22 mouse cellular contexts compared by ENCODE assay signal in the genomic region with DNA sequence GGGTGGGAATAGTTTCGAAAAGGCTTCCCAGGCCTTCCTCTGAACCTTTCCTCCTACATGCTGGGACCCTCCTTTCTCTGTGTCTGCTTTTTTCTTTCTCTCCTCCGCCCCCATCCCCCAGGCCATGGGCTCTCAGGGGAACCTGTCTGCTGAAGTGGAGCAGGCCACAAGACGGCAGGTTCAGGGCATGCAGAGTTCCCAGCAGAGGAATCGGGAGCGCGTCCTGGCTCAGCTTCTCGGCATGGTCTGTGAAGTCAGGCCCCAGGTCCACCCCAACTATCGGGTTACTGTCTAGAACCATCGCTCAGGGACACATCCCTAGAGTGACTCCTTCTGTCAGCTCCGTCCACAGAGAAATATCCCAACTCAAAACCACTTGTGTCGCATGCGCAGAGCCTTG. TPM values are rescaled to one million over a fixed set of nuclear protein-coding genes. Genes with fewer than 3 reads are reported as not detected.
DNase-seq lines count a peak whose midpoint lies in the region; ATAC-seq and TF ChIP-seq lines count a peak whose summit lies in the region.
"Had no signal": no experiment of that assay in that cellular context is flagged by ENCODE, and none has a peak within 500 bp of the region (broad histone marks: within the 10 kb centered on the region; RNA-seq: fewer than 3 reads in every experiment).

No protein-coding gene starts in this region.

- no peaks in the 10 kb centered on the region for H3K27me3 ChIP-seq in forebrain, embryonic 13.5 days
- no peaks in the 10 kb centered on the region for H3K27me3 ChIP-seq in forebrain, embryonic 12.5 days
- H3K27me3 ChIP-seq in hindbrain, postnatal 0 days (ENCODE audit: insufficient read depth, low read length): no peaks in the 10 kb centered on the region
- H3K27me3 ChIP-seq in neural tube, embryonic 14.5 days (ENCODE audit: control insufficient read depth, insufficient read depth, low read length): no peaks in the 10 kb centered on the region
- H3K27me3 ChIP-seq: heart, embryonic 12.5 days; limb, embryonic 12.5 days had no signal

- H3K4me2 ChIP-seq in forebrain, embryonic 13.5 days: peak overlapping the region; percentile 85; the same call in 1 of the 2 replicates
- H3K4me2 ChIP-seq in forebrain, embryonic 12.5 days: no peak overlapping the region
- peak overlapping the region; percentile 87 for H3K4me2 ChIP-seq in hindbrain, postnatal 0 days (ENCODE audit: low read depth, low read length)
- peak overlapping the region; percentile 70 for H3K4me2 ChIP-seq in neural tube, embryonic 14.5 days (ENCODE audit: low read depth, low read length)
- H3K4me2 ChIP-seq: heart, embryonic 12.5 days; limb, embryonic 12.5 days had no signal

- intact Hi-C loops in left cerebral cortex, adult 2 months (cut with DNase I): loop anchor here (5.0 to 10.0 kb wide), 3 partner anchors 115 to 385 kb away; partner anchors contain the start of genes Csnk2b, Gpank1, Nelfe and Sapcd1

- no peak for ATAC-seq in forebrain, embryonic 13.5 days
- ATAC-seq in forebrain, embryonic 12.5 days (ENCODE audit: low FRiP score): no peak
- no peak for ATAC-seq in hindbrain, postnatal 0 days
- ATAC-seq in neural tube, embryonic 14.5 days (ENCODE audit: low read depth): no peak
- ATAC-seq in CD4-positive, CD25-positive, alpha-beta regulatory T cell, adult 4 months: no peak
- ATAC-seq: lung, postnatal 0 days had no signal

- H3K27ac ChIP-seq in forebrain, embryonic 13.5 days: no peak overlapping the region
- H3K27ac ChIP-seq in forebrain, embryonic 12.5 days: no peak overlapping the region
- H3K27ac ChIP-seq in left cerebral cortex, adult 2 months: peak overlapping the region; percentile 96
- 0 out of 2 replicates have a peak overlapping the region, but pooled peaks have one; percentile 98 for H3K27ac ChIP-seq in hindbrain, postnatal 0 days
- H3K27ac ChIP-seq in neural tube, embryonic 14.5 days (ENCODE audit: low read depth, low read length): no peak overlapping the region; the same call in 1 of the 2 replicates
- H3K27ac ChIP-seq: kidney, postnatal 0 days; limb, embryonic 12.5 days; liver, embryonic 14.5 days had no signal

- no peak for DNase-seq in left cerebral cortex, adult 2 months (ENCODE audit: extremely low spot score in 1 of 2, low spot score in 2 of 2)
- no peak for DNase-seq in left cerebral cortex, adult 8-10 months (ENCODE audit: low spot score in 2 of 2)
- no peak for DNase-seq in hindbrain, postnatal 0 days (ENCODE audit: low spot score)
- no peak for DNase-seq in gastrocnemius, adult 18-20 months (ENCODE audit: low spot score)
- DNase-seq: adrenal gland, postnatal 14 days; B cell, adult 2 months; kidney, adult 11 months had no signal

- no peak overlapping the region for H3K9ac ChIP-seq in forebrain, embryonic 13.5 days
- H3K9ac ChIP-seq in forebrain, embryonic 12.5 days: no peak overlapping the region
- H3K9ac ChIP-seq in hindbrain, postnatal 0 days (replicated peaks; ENCODE audit: low read length): peak overlapping the region; percentile 77; the same call in 1 of the 2 replicates
- peak overlapping the region; percentile 59; the same call in 1 of the 2 replicates for H3K9ac ChIP-seq in neural tube, embryonic 14.5 days (replicated peaks; ENCODE audit: low read depth, low read length)
- H3K9ac ChIP-seq: limb, embryonic 12.5 days; liver, embryonic 14.5 days had no signal

- TF ChIP-seq CTCF in left cerebral cortex, adult 2 months (IDR thresholded peaks at IDR 0.05): no peak
- no peak for TF ChIP-seq CTCF in hindbrain, postnatal 0 days (IDR thresholded peaks at IDR 0.05; ENCODE audit: low read depth)

- H3K36me3 ChIP-seq in forebrain, embryonic 13.5 days (ENCODE audit: poor library complexity, severe bottlenecking): peaks cover 11% of the 10 kb centered on the region
- 0 out of 2 replicates have a peak, but pooled peaks cover 9% of the 10 kb centered on the region for H3K36me3 ChIP-seq in forebrain, embryonic 12.5 days (replicated peaks)
- H3K36me3 ChIP-seq in hindbrain, postnatal 0 days (ENCODE audit: insufficient read depth, low read length): 0 out of 2 replicates have a peak, but pooled peaks cover 7% of the 10 kb centered on the region
- H3K36me3 ChIP-seq in neural tube, embryonic 14.5 days (ENCODE audit: control insufficient read depth, insufficient read depth, low read length): no peaks in the 10 kb centered on the region

- H3K9me3 ChIP-seq in forebrain, embryonic 13.5 days (replicated peaks): no peaks in the 10 kb centered on the region
- H3K9me3 ChIP-seq in forebrain, embryonic 12.5 days: no peaks in the 10 kb centered on the region
- H3K9me3 ChIP-seq in hindbrain, postnatal 0 days (ENCODE audit: low read length): no peaks in the 10 kb centered on the region
- no peaks in the 10 kb centered on the region for H3K9me3 ChIP-seq in neural tube, embryonic 14.5 days (ENCODE audit: control insufficient read depth, low read length)
- H3K9me3 ChIP-seq: heart, embryonic 12.5 days; limb, embryonic 12.5 days had no signal

- H3K4me3 ChIP-seq in forebrain, embryonic 13.5 days: no peak overlapping the region
- H3K4me3 ChIP-seq in forebrain, embryonic 12.5 days (replicated peaks): no peak overlapping the region
- H3K4me3 ChIP-seq in left cerebral cortex, adult 2 months: peak overlapping the region; percentile 68
- peak overlapping the region; percentile 54 for H3K4me3 ChIP-seq in hindbrain, postnatal 0 days (ENCODE audit: low read length)
- peak overlapping the region; percentile 49 for H3K4me3 ChIP-seq in neural tube, embryonic 14.5 days (ENCODE audit: low read depth, low read length)
- H3K4me3 ChIP-seq: erythroblast, embryonic 14.5 days; heart, embryonic 12.5 days; limb, embryonic 12.5 days; myocyte had no signal

- 91% methylated on average over 12 of the region's 12 CpGs for WGBS in forebrain, embryonic 13.5 days
- WGBS in forebrain, embryonic 12.5 days: 85% methylated on average over 12 of the region's 12 CpGs
- 86% methylated on average over 12 of the region's 12 CpGs for WGBS in hindbrain, postnatal 0 days
- 93% methylated on average over 12 of the region's 12 CpGs for WGBS in neural tube, embryonic 14.5 days

- H3K4me1 ChIP-seq in forebrain, embryonic 13.5 days: peaks cover 37% of the 10 kb centered on the region
- peaks cover 34% of the 10 kb centered on the region for H3K4me1 ChIP-seq in forebrain, embryonic 12.5 days
- H3K4me1 ChIP-seq in hindbrain, postnatal 0 days (ENCODE audit: insufficient read depth, low read length): peaks cover 5% of the 10 kb centered on the region; the same call in 1 of the 2 replicates
- H3K4me1 ChIP-seq in neural tube, embryonic 14.5 days (ENCODE audit: control insufficient read depth, insufficient read depth, low read length): peaks cover 23% of the 10 kb centered on the region

RNA-seq across cellular contexts. Expression of gene Nfkbil1, which starts 1.9 kb away (rescaled TPM):
- 10.5 and 11.2 TPM in 2 replicates for polyA plus RNA-seq in forebrain, embryonic 13.5 days (2015; fragmentation: Nextera tagmentation; extraction: Ambion mirVana)
- polyA plus RNA-seq in forebrain, embryonic 12.5 days (2016; fragmentation: Nextera tagmentation; extraction: Ambion mirVana): 11.0 and 12.9 TPM in 2 replicates
- total RNA-seq in left cerebral cortex, adult 2 months (2021): 10 to 100 TPM; 13.0 to 16.1 TPM
- 10 to 100 TPM; 14.1 to 18.8 (median 17.1) TPM for total RNA-seq in left cerebral cortex, adult 8-10 months (2022)
- 15.5 and 15.9 TPM in 2 replicates for total RNA-seq in hindbrain, postnatal 0 days (2014; rRNA removed)
- polyA plus RNA-seq in hindbrain, postnatal 0 days (2015; fragmentation: Nextera tagmentation; extraction: Ambion mirVana): 11.4 and 12.9 TPM in 2 replicates
- 3.4 and 4.3 TPM in 2 replicates for polyA plus RNA-seq in neural tube, embryonic 14.5 days (2014; fragmentation: Nextera tagmentation; extraction: Ambion mirVana)
- 1 to 10 TPM; 7.0 to 7.2 TPM for total RNA-seq in gastrocnemius, adult 18-20 months (2021)
- 1 to 10 TPM; 2.0 to 2.2 TPM for polyA plus RNA-seq in CD4-positive, CD25-positive, alpha-beta regulatory T cell, adult 4 months (2017; shearing (Covaris generic))

RNA-seq across cellular contexts. Expression of gene Ddx39b, which starts 4.0 kb away (rescaled TPM):
- polyA plus RNA-seq in forebrain, embryonic 13.5 days (2015; fragmentation: Nextera tagmentation; extraction: Ambion mirVana): 592 and 632 TPM in 2 replicates
- polyA plus RNA-seq in forebrain, embryonic 12.5 days (2016; fragmentation: Nextera tagmentation; extraction: Ambion mirVana): 614 and 623 TPM in 2 replicates
- total RNA-seq in left cerebral cortex, adult 2 months (2021): 100 to 1,000 TPM; 215 TPM
- total RNA-seq in left cerebral cortex, adult 8-10 months (2022): 100 to 1,000 TPM; 175 to 212 (median 200) TPM
- total RNA-seq in hindbrain, postnatal 0 days (2014; rRNA removed): 259 and 266 TPM in 2 replicates
- polyA plus RNA-seq in hindbrain, postnatal 0 days (2015; fragmentation: Nextera tagmentation; extraction: Ambion mirVana): 326 and 341 TPM in 2 replicates
- polyA plus RNA-seq in neural tube, embryonic 14.5 days (2014; fragmentation: Nextera tagmentation; extraction: Ambion mirVana): 373 and 383 TPM in 2 replicates
- 10 to 100 TPM; 83.5 to 83.8 TPM for total RNA-seq in gastrocnemius, adult 18-20 months (2021)
- 100 to 1,000 TPM; 255 to 357 TPM for polyA plus RNA-seq in CD4-positive, CD25-positive, alpha-beta regulatory T cell, adult 4 months (2017; shearing (Covaris generic))

RNA-seq across cellular contexts. Expression of gene Atp6v1g2, which starts 4.0 kb away (rescaled TPM):
- 20.8 and 24.3 TPM in 2 replicates for polyA plus RNA-seq in forebrain, embryonic 13.5 days (2015; fragmentation: Nextera tagmentation; extraction: Ambion mirVana)
- 16.2 and 17.3 TPM in 2 replicates for polyA plus RNA-seq in forebrain, embryonic 12.5 days (2016; fragmentation: Nextera tagmentation; extraction: Ambion mirVana)
- 100 to 1,000 TPM; 549 to 569 TPM for total RNA-seq in left cerebral cortex, adult 2 months (2021)
- total RNA-seq in left cerebral cortex, adult 8-10 months (2022): 100 to 1,000 TPM; 552 to 589 (median 575) TPM
- total RNA-seq in hindbrain, postnatal 0 days (2014; rRNA removed): 91.0 and 114 TPM in 2 replicates
- polyA plus RNA-seq in hindbrain, postnatal 0 days (2015; fragmentation: Nextera tagmentation; extraction: Ambion mirVana): 180 and 183 TPM in 2 replicates
- polyA plus RNA-seq in neural tube, embryonic 14.5 days (2014; fragmentation: Nextera tagmentation; extraction: Ambion mirVana): 118 and 154 TPM in 2 replicates
- 1 to 10 TPM; 1.1 to 1.8 TPM for total RNA-seq in gastrocnemius, adult 18-20 months (2021)
- polyA plus RNA-seq in CD4-positive, CD25-positive, alpha-beta regulatory T cell, adult 4 months (2017; shearing (Covaris generic)): 1 to 10 TPM; 6.3 to 8.2 TPM

RNA-seq across cellular contexts. Expression of gene Gm16181, which starts 16.9 kb away (rescaled TPM):
- 0.37 and 0.59 TPM in 2 replicates for polyA plus RNA-seq in forebrain, embryonic 13.5 days (2015; fragmentation: Nextera tagmentation; extraction: Ambion mirVana)
- polyA plus RNA-seq in forebrain, embryonic 12.5 days (2016; fragmentation: Nextera tagmentation; extraction: Ambion mirVana): 0.41 TPM in 2 replicates
- not detected for total RNA-seq in left cerebral cortex, adult 2 months (2021)
- total RNA-seq in left cerebral cortex, adult 8-10 months (2022): not detected
- total RNA-seq in hindbrain, postnatal 0 days (2014; rRNA removed): not detected in 2 replicates
- 0.40 TPM in 1 of 2 replicates, not detected in the other for polyA plus RNA-seq in hindbrain, postnatal 0 days (2015; fragmentation: Nextera tagmentation; extraction: Ambion mirVana)
- polyA plus RNA-seq in neural tube, embryonic 14.5 days (2014; fragmentation: Nextera tagmentation; extraction: Ambion mirVana): 0.44 TPM in 1 of 2 replicates, not detected in the other
- not detected for total RNA-seq in gastrocnemius, adult 18-20 months (2021)
- polyA plus RNA-seq in CD4-positive, CD25-positive, alpha-beta regulatory T cell, adult 4 months (2017; shearing (Covaris generic)): 1 to 10 TPM in 1 of 2 experiments, under 1 TPM in 1; 0.79 to 1.4 TPM
- total RNA-seq: hematopoietic stem cell, adult 5-6 weeks; layer of hippocampus, adult 18-20 months; megakaryocyte progenitor cell, adult 5-6 weeks had no signal
- polyA plus RNA-seq: erythroblast, embryonic 14.5 days; frontal cortex, adult 2 months; heart, embryonic 12.5 days; lung, postnatal 0 days had no signal

RNA-seq across cellular contexts. Expression of gene H2-D1, which starts 25.0 kb away (rescaled TPM):
- 37.7 and 45.8 TPM in 2 replicates for polyA plus RNA-seq in forebrain, embryonic 13.5 days (2015; fragmentation: Nextera tagmentation; extraction: Ambion mirVana)
- 37.2 and 39.2 TPM in 2 replicates for polyA plus RNA-seq in forebrain, embryonic 12.5 days (2016; fragmentation: Nextera tagmentation; extraction: Ambion mirVana)
- total RNA-seq in left cerebral cortex, adult 2 months (2021): 10 to 100 TPM; 20.3 to 25.3 TPM
- total RNA-seq in left cerebral cortex, adult 8-10 months (2022): 10 to 100 TPM; 29.5 to 72.8 (median 47.5) TPM
- 74.3 and 83.8 TPM in 2 replicates for total RNA-seq in hindbrain, postnatal 0 days (2014; rRNA removed)
- 141 and 146 TPM in 2 replicates for polyA plus RNA-seq in hindbrain, postnatal 0 days (2015; fragmentation: Nextera tagmentation; extraction: Ambion mirVana)
- polyA plus RNA-seq in neural tube, embryonic 14.5 days (2014; fragmentation: Nextera tagmentation; extraction: Ambion mirVana): 99.9 and 111 TPM in 2 replicates
- 10 to 100 TPM; 36.3 to 59.0 TPM for total RNA-seq in gastrocnemius, adult 18-20 months (2021)
- 1,000 to 10,000 TPM; 4,417 to 6,162 TPM for polyA plus RNA-seq in CD4-positive, CD25-positive, alpha-beta regulatory T cell, adult 4 months (2017; shearing (Covaris generic))

Comparison
In these comparisons a context has a peak if more than half of its experiments do, and no peak if none do; other contexts are left out.
1. H3K27ac ChIP-seq: peak in left cerebral cortex, adult 2 months (single experiment) and hindbrain, postnatal 0 days (single experiment); none in forebrain, embryonic 13.5 days (single experiment), forebrain, embryonic 12.5 days (single experiment) and neural tube, embryonic 14.5 days (single experiment).
2. H3K4me3 ChIP-seq: peak in left cerebral cortex, adult 2 months (single experiment), hindbrain, postnatal 0 days (single experiment) and neural tube, embryonic 14.5 days (single experiment); none in forebrain, embryonic 13.5 days (single experiment) and forebrain, embryonic 12.5 days (single experiment).
3. H3K9ac ChIP-seq: peak in hindbrain, postnatal 0 days (single experiment) and neural tube, embryonic 14.5 days (single experiment); none in forebrain, embryonic 13.5 days (single experiment) and forebrain, embryonic 12.5 days (single experiment).